18 mouse cellular contexts compared by ENCODE assay signal in the genomic region with DNA sequence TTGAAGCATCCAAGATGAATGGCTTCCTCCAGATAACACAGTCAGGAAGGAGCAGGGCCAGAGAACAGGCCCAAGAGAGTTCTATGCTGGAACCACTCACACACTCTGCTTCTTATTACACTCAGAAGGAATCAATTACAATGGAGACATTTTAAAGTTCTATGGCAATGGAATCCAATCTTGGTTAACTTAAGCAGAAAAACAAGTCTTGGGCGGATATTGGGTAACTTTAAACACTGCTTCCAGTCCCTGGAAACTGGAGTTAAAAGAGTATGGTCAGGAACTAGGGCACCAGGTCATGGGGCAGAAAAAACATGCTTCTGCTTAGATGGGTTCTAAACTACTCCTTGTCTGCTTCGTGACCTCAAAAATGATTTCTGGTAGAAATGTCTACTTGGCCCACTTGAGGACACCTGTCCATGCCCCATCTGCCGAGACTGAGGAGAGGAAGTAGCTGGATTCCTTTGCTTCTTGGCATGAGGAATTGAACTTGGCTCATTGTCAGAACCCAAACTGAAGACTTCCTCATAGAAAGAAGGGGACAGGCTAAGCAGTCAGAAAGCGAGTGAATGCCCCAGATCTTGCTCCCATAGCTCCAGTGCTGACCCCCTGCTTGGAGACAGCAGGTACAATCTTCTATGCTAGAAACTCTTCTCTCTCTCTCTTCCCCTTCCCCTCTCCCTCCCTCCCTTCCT.
"Had no signal": no experiment of that assay in that cellular context is flagged by ENCODE, and none has a peak within 500 bp of the region (broad histone marks: within the 10 kb centered on the region; RNA-seq: fewer than 3 reads in every experiment).

No protein-coding gene starts in this region.

- H3K27ac ChIP-seq: kidney, embryonic 15.5 days; layer of hippocampus, adult 2 months; liver, embryonic 13.5 days; lung, embryonic 15.5 days; macrophage; neural tube, embryonic 13.5 days had no signal

- DNase-seq: kidney, postnatal 36 days; liver; liver, embryonic 13.5 days; liver, postnatal 0 days; lung, postnatal 14 days; retina, postnatal 1 day; right cerebral cortex, postnatal 4 days; spleen, adult 18-20 months; thymus, adult 18-20 months; thymus, postnatal 14 days had no signal

- H3K4me1 ChIP-seq: kidney, embryonic 15.5 days; liver, embryonic 13.5 days; lung, embryonic 15.5 days; megakaryocyte, embryonic 14.5 days had no signal

- H3K36me3 ChIP-seq: kidney, embryonic 15.5 days; liver, embryonic 13.5 days; lung, embryonic 15.5 days; neural tube, embryonic 13.5 days had no signal

- H3K4me3 ChIP-seq: kidney, embryonic 15.5 days; layer of hippocampus, adult 2 months; liver, embryonic 13.5 days; lung, embryonic 15.5 days; megakaryocyte, embryonic 14.5 days; neural tube, embryonic 13.5 days had no signal

- H3K9me3 ChIP-seq: kidney, embryonic 15.5 days; liver, embryonic 13.5 days; lung, embryonic 15.5 days; neural tube, embryonic 13.5 days had no signal

- H3K9ac ChIP-seq: kidney, embryonic 15.5 days; liver, embryonic 13.5 days; liver, postnatal 0 days; lung, embryonic 15.5 days; neural tube, embryonic 13.5 days had no signal

- H3K4me2 ChIP-seq: kidney, embryonic 15.5 days; liver, embryonic 13.5 days; lung, embryonic 15.5 days; midbrain, embryonic 11.5 days; neural tube, embryonic 13.5 days had no signal

- H3K27me3 ChIP-seq: liver, embryonic 13.5 days; lung, embryonic 15.5 days; megakaryocyte, embryonic 14.5 days; neural tube, embryonic 13.5 days had no signal

- ATAC-seq: liver, postnatal 0 days; midbrain, embryonic 16.5 days had no signal
